Mouse (Mus musculus) megakaryocyte, embryonic 14.5 days (primary cell): Measurements from ENCODE around the gene Micu1.

Experiments used
- FLI1 ChIP-seq: IDR thresholded peaks from 2 replicates; pipeline ENCODE4 v1.6.1; 2012; ENCODE audit warnings: low read length, inconsistent platforms, mixed read lengths
- GATA1 ChIP-seq: IDR thresholded peaks from 3 replicates; pipeline ENCODE4 v1.6.1; 2012; ENCODE audit warnings: mixed read lengths, low read length, inconsistent platforms, borderline replicate concordance

- no peak for TF ChIP-seq GATA1
- no peak for TF ChIP-seq FLI1
Observed at GRCm38 (mm10) chr10:59864232-59864875, 162.1 kb downstream of the Micu1 start.
